Mouse (Mus musculus) stomach, postnatal 0 days (tissue): Measurements from ENCODE around the gene Copg2.

Experiments used
- CTCF ChIP-seq: IDR thresholded peaks from 2 replicates; pipeline ENCODE4 v1.5.1; 2016; ENCODE audit warnings: antibody characterized with exemption, low read depth, mild to moderate bottlenecking, moderate library complexity
- EP300 ChIP-seq: optimal IDR thresholded peaks from 2 replicates; pipeline ENCODE3; 2016; ENCODE audit warnings: antibody characterized with exemption

GRCm38 (mm10) chr6:30751209-30751608, 145.4 kb downstream of the Copg2 start:
- no peak for TF ChIP-seq CTCF
- no peak for TF ChIP-seq EP300
